Mouse (Mus musculus): ENCODE results near the gene Prlr.

The Prlr gene

GRCm38 (mm10) chr15:10235977-10236376 lies 58.9 kb downstream of the Prlr start:
- DNase-seq (ENCODE audit: low spot score): no peak

GRCm38 (mm10) chr15:10236812-10237211 lies 59.8 kb downstream of the Prlr start:
- no peak for DNase-seq (ENCODE audit: low spot score)

- no peak for DNase-seq (ENCODE audit: low spot score)
Measured at GRCm38 (mm10) chr15:10238454-10238853, 61.4 kb downstream of the Prlr start.

GRCm38 (mm10) chr15:10240228-10240795 lies 63.3 kb downstream of the Prlr start:
- no peak for DNase-seq (ENCODE audit: low spot score)

- no peak for DNase-seq (ENCODE audit: low spot score)
Measured at GRCm38 (mm10) chr15:10242250-10242649, 65.2 kb downstream of the Prlr start.

- DNase-seq (ENCODE audit: low spot score): peak; percentile 20
Measured at GRCm38 (mm10) chr15:10249285-10249684, 72.2 kb downstream of the Prlr start.

- DNase-seq (ENCODE audit: low spot score): no peak
Measured at GRCm38 (mm10) chr15:10250784-10251183, 73.7 kb downstream of the Prlr start.

- no peak for DNase-seq (ENCODE audit: low spot score)
Measured at GRCm38 (mm10) chr15:10252526-10252925, 75.5 kb downstream of the Prlr start.

- no peak for DNase-seq (ENCODE audit: low spot score)
Measured at GRCm38 (mm10) chr15:10262219-10262618, 85.2 kb downstream of the Prlr start.

- no peak for DNase-seq (ENCODE audit: low spot score)
Measured at GRCm38 (mm10) chr15:10262641-10263040, 85.6 kb downstream of the Prlr start.

GRCm38 (mm10) chr15:10263420-10263819 lies 86.4 kb downstream of the Prlr start:
- no peak for DNase-seq (ENCODE audit: low spot score)

- DNase-seq (ENCODE audit: low spot score): no peak
Measured at GRCm38 (mm10) chr15:10264885-10265284, 87.8 kb downstream of the Prlr start.

GRCm38 (mm10) chr15:10267251-10267650 lies 90.2 kb downstream of the Prlr start:
- DNase-seq (ENCODE audit: low spot score): no peak

- DNase-seq (ENCODE audit: low spot score): no peak
Measured at GRCm38 (mm10) chr15:10276386-10276785, 99.3 kb downstream of the Prlr start.

- no peak for DNase-seq (ENCODE audit: low spot score)
Measured at GRCm38 (mm10) chr15:10277461-10277860, 100.4 kb downstream of the Prlr start.

GRCm38 (mm10) chr15:10281546-10281945 lies 104.5 kb downstream of the Prlr start:
- DNase-seq (ENCODE audit: low spot score): no peak

GRCm38 (mm10) chr15:10283661-10284060 lies 106.6 kb downstream of the Prlr start:
- no peak for DNase-seq (ENCODE audit: low spot score)

GRCm38 (mm10) chr15:10296570-10296969 lies 119.5 kb downstream of the Prlr start:
- no peak for DNase-seq (ENCODE audit: low spot score)

GRCm38 (mm10) chr15:10298058-10298457 lies 121.0 kb downstream of the Prlr start:
- no peak for DNase-seq (ENCODE audit: low spot score)

GRCm38 (mm10) chr15:10299467-10299866 lies 122.4 kb downstream of the Prlr start:
- no peak for DNase-seq (ENCODE audit: low spot score)

GRCm38 (mm10) chr15:10306461-10306860 lies 129.4 kb downstream of the Prlr start:
- no peak for DNase-seq (ENCODE audit: low spot score)

- no peak for DNase-seq (ENCODE audit: low spot score)
Measured at GRCm38 (mm10) chr15:10311826-10312225, 134.8 kb downstream of the Prlr start.

GRCm38 (mm10) chr15:10313522-10314455 lies 136.8 kb downstream of the Prlr start:
- peak; percentile 13 for DNase-seq (ENCODE audit: low spot score)

Measured in ovary, postnatal 36 days (tissue).